Mouse (Mus musculus): ENCODE results near the gene Fut11. TPM values are rescaled to one million over a fixed set of nuclear protein-coding genes. Genes with fewer than 3 reads are reported as not detected.
A peak's percentile ranks its signal among the peaks of the same experiment; 100 is the strongest.

The Fut11 gene
- polyA plus RNA-seq, 1 experiment from 2014 or later = 20.5 TPM

GRCm38 (mm10) chr14:20750503-20750902 is 55.7 kb downstream of the Fut11 start:
- H3K4me3 ChIP-seq (ENCODE audit: low read length) = no peak overlapping the region
- no peak for ATAC-seq (replicated peaks; ENCODE audit: extremely low read depth, insufficient read depth, low FRiP score)
- H3K9me3 ChIP-seq (replicated peaks; ENCODE audit: control insufficient read depth, low read length) = no peaks in the 10 kb centered on the region
- H3K9ac ChIP-seq (ENCODE audit: low read length) = peak overlapping the region; percentile 45; the same call in 1 of the 2 replicates
- peak overlapping the region; percentile 84 for H3K27ac ChIP-seq (ENCODE audit: low read length)
- H3K4me1 ChIP-seq (ENCODE audit: control insufficient read depth, insufficient read depth, low read length) = peaks cover 29% of the 10 kb centered on the region
- no peak overlapping the region for H3K4me2 ChIP-seq (ENCODE audit: low read depth, low read length)
- peaks cover 26% of the 10 kb centered on the region for H3K36me3 ChIP-seq (ENCODE audit: control insufficient read depth, insufficient read depth)
- 81% methylated on average over 5 of the region's 5 CpGs for WGBS
- no peaks in the 10 kb centered on the region for H3K27me3 ChIP-seq (ENCODE audit: control insufficient read depth, insufficient read depth, low read length)

Small RNA genes within 50 kb of the gene (microRNA-seq; reads per million reads assigned to microRNA genes)
- gene Mir6946 = not detected

Other genes with a start within 250 kb of the Fut11 start
- 0.45 and 0.61 TPM in 2 replicates for gene Cfap70, start 242.7 kb upstream of the Fut11 start, polyA plus RNA-seq (2015; fragmentation: Nextera tagmentation; extraction: Ambion mirVana)
- 45.8 and 51.5 TPM in 2 replicates for gene Anxa7, start 214.8 kb upstream of the Fut11 start, polyA plus RNA-seq (2015; fragmentation: Nextera tagmentation; extraction: Ambion mirVana)
- gene Mss51, start 198.1 kb upstream of the Fut11 start, polyA plus RNA-seq (2015; fragmentation: Nextera tagmentation; extraction: Ambion mirVana) = 0.25 and 0.60 TPM in 2 replicates
- 28.4 and 32.0 TPM in 2 replicates for gene Ppp3cb, start 148.4 kb upstream of the Fut11 start, polyA plus RNA-seq (2015; fragmentation: Nextera tagmentation; extraction: Ambion mirVana)
- gene Usp54, start 53.9 kb upstream of the Fut11 start, polyA plus RNA-seq (2015; fragmentation: Nextera tagmentation; extraction: Ambion mirVana) = 3.8 and 4.5 TPM in 2 replicates
- 12.0 and 14.9 TPM in 2 replicates for gene Myoz1, start 38.4 kb upstream of the Fut11 start, polyA plus RNA-seq (2015; fragmentation: Nextera tagmentation; extraction: Ambion mirVana)
- gene Synpo2l, start 26.6 kb upstream of the Fut11 start, polyA plus RNA-seq (2015; fragmentation: Nextera tagmentation; extraction: Ambion mirVana) = 172 and 183 TPM in 2 replicates
- gene Sec24c, start 20.7 kb upstream of the Fut11 start, polyA plus RNA-seq (2015; fragmentation: Nextera tagmentation; extraction: Ambion mirVana) = 73.2 and 76.2 TPM in 2 replicates
- 175 and 177 TPM in 2 replicates for gene Chchd1, start 8.0 kb downstream of the Fut11 start, polyA plus RNA-seq (2015; fragmentation: Nextera tagmentation; extraction: Ambion mirVana)
- 22.3 and 24.1 TPM in 2 replicates for gene Zswim8, start 12.6 kb downstream of the Fut11 start, polyA plus RNA-seq (2015; fragmentation: Nextera tagmentation; extraction: Ambion mirVana)
- gene Ndst2, start 39.6 kb downstream of the Fut11 start, polyA plus RNA-seq (2015; fragmentation: Nextera tagmentation; extraction: Ambion mirVana) = 16.2 and 17.2 TPM in 2 replicates
- 81.5 and 103 TPM in 2 replicates for gene Camk2g, start 99.1 kb downstream of the Fut11 start, polyA plus RNA-seq (2015; fragmentation: Nextera tagmentation; extraction: Ambion mirVana)
- 1.2 and 1.9 TPM in 2 replicates for gene Plau, start 141.7 kb downstream of the Fut11 start, polyA plus RNA-seq (2015; fragmentation: Nextera tagmentation; extraction: Ambion mirVana)
- 89.3 and 97.0 TPM in 2 replicates for gene Vcl, start 234.4 kb downstream of the Fut11 start, polyA plus RNA-seq (2015; fragmentation: Nextera tagmentation; extraction: Ambion mirVana)